ENCODE assay signal across 8 mouse cellular contexts in the genomic region with DNA sequence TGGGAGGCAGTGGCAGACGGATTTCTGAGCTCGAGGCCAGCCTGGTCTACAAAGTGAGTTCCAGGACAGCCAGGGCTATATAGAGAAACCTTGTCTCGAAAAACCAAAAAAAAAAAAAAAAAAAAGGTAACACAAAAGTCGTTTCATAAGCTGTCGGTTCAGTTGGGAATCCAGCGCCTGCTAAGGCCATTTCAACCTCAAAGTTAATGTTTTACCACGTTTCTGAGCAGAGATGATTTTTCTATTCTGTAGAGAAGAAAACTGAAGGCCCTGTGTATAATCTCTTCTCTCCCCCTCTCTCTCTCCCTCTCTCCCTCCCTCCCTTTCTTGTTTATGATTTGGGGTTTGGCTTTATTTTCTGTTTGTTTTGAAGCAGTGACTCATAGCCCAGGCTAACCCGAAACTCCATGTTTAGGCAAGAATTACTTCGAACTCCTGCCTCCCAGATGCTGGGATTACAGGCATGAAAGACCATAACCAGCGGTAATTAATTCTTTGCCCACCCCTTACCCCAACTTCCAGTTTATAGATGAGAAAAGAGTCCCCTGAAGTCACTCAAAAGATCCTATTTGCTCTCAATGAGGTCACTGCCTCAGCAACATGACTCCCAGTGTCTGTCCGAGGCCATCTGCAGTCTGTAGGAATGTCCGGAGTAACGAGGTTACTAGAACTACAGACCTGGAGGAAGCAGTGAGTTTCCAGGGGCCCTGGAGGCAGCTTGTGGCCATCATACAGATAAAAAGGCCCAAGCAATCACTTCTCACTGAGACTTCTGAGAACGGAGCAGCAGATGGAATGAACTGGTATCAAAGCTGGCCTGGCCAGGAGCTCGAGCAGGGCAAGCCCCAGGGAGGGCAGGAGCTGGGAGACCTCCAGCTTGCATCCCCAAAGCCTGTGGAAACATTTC. TPM values are rescaled to one million over a fixed set of nuclear protein-coding genes. Genes with fewer than 3 reads are reported as not detected.
A peak's percentile ranks its signal among the peaks of the same experiment; 100 is the strongest.
DNase-seq lines count a peak whose midpoint lies in the region; ATAC-seq and TF ChIP-seq lines count a peak whose summit lies in the region.

No protein-coding gene starts in this region.

- no peak for TF ChIP-seq EP300 in heart, adult 2 months (IDR thresholded peaks at IDR 0.05; ENCODE audit: insufficient read depth, low read depth, low read length)

- WGBS in heart, adult 2 months: 45% methylated on average over 15 of the region's 15 CpGs
- 34% methylated on average over 15 of the region's 15 CpGs for WGBS in forebrain, postnatal 0 days
- 50% methylated on average over 15 of the region's 15 CpGs for WGBS in macrophage (ENCODE audit: missing documents)

- H3K9ac ChIP-seq in heart, adult 2 months (ENCODE audit: low read depth, low read length): peak overlapping the region; percentile 54; the same call in 1 of the 2 replicates
- no peak overlapping the region for H3K9ac ChIP-seq in forebrain, postnatal 0 days

- no peaks in the 10 kb centered on the region for H3K79me2 ChIP-seq in heart, adult 2 months (replicated peaks; ENCODE audit: control insufficient read depth, insufficient read depth, low read length)
- H3K79me2 ChIP-seq in macrophage (ENCODE audit: inconsistent target): peaks cover 17% of the 10 kb centered on the region

- H3K9me3 ChIP-seq in E14TG2a.4 (ENCODE audit: low read length): no peaks in the 10 kb centered on the region
- H3K9me3 ChIP-seq in forebrain, postnatal 0 days (ENCODE audit: low read length): no peaks in the 10 kb centered on the region

- DNase-seq in heart, adult 2 months: no peak
- DNase-seq in heart, postnatal 14 days: no peak
- no peak for DNase-seq in forebrain, postnatal 0 days
- no peak for DNase-seq in natural killer cell, adult 2 months (ENCODE audit: low spot score in 2 of 2)
- DNase-seq in right cerebral cortex, adult 18-20 months: no peak
- DNase-seq in embryo, embryonic 11 days: no peak

- peak overlapping the region; percentile 98 for H3K27ac ChIP-seq in heart, adult 2 months
- H3K27ac ChIP-seq in forebrain, postnatal 0 days (ENCODE audit: low read depth, low read length): 0 out of 2 replicates have a peak overlapping the region, but pooled peaks have one; percentile 21
- H3K27ac ChIP-seq in macrophage: peak overlapping the region; percentile 88

- peak overlapping the region; percentile 44 for H3K4me3 ChIP-seq in heart, adult 2 months
- H3K4me3 ChIP-seq in E14TG2a.4 (replicated peaks; ENCODE audit: low read length) (peak overlapping the region; percentile 69), macrophage (ENCODE audit: inconsistent target) (peak overlapping the region; percentile 17; the same call in 1 of the 2 replicates)
- H3K4me3 ChIP-seq in forebrain, postnatal 0 days (ENCODE audit: low read depth, low read length): peak overlapping the region; percentile 66

- TF ChIP-seq CTCF in heart, adult 2 months (IDR thresholded peaks at IDR 0.05): no peak
- no peak for TF ChIP-seq CTCF in E14TG2a.4 (conservative IDR thresholded peaks at IDR 0.05; ENCODE audit: low read length)
- TF ChIP-seq CTCF in forebrain, postnatal 0 days (IDR thresholded peaks at IDR 0.05; ENCODE audit: low read depth): no peak

- intact Hi-C loops in heart, adult 2 months (cut with DNase I): loop anchor here (1.0 kb wide), 1 partner anchor 112 kb away; no protein-coding TSS in a partner anchor
- intact Hi-C loops in heart, postnatal 14 days (cut with DNase I): loop anchor here (2.0 kb wide), 1 partner anchor 112 kb away; a partner anchor contains a TSS

- H3K27me3 ChIP-seq in heart, adult 2 months (ENCODE audit: control insufficient read depth, insufficient read depth, low read length): no peaks in the 10 kb centered on the region
- 0 out of 2 replicates have a peak, but pooled peaks cover 2% of the 10 kb centered on the region for H3K27me3 ChIP-seq in E14TG2a.4 (ENCODE audit: insufficient read depth, low read length)
- H3K27me3 ChIP-seq in forebrain, postnatal 0 days (ENCODE audit: insufficient read depth, low read length): no peaks in the 10 kb centered on the region

- H3K4me2 ChIP-seq in forebrain, postnatal 0 days (ENCODE audit: low read depth): peak overlapping the region; percentile 97

- H3K4me1 ChIP-seq in heart, adult 2 months (ENCODE audit: control insufficient read depth, insufficient read depth, low read length): peaks cover 5% of the 10 kb centered on the region
- H3K4me1 ChIP-seq in E14TG2a.4 (replicated peaks; ENCODE audit: low read depth, low read length): peaks cover 50% of the 10 kb centered on the region
- H3K4me1 ChIP-seq in forebrain, postnatal 0 days (ENCODE audit: insufficient read depth): peaks cover 10% of the 10 kb centered on the region; the same call in 1 of the 2 replicates

- H3K36me3 ChIP-seq in heart, adult 2 months (ENCODE audit: control insufficient read depth, insufficient read depth, low read length): no peaks in the 10 kb centered on the region
- H3K36me3 ChIP-seq in E14TG2a.4 (ENCODE audit: insufficient read depth, low read length) (peaks cover 24% of the 10 kb centered on the region), macrophage (ENCODE audit: inconsistent target) (peaks cover 9% of the 10 kb centered on the region; the same call in 1 of the 2 replicates)
- no peaks in the 10 kb centered on the region; the same call in 1 of the 2 replicates for H3K36me3 ChIP-seq in forebrain, postnatal 0 days (ENCODE audit: insufficient read depth)

- no peak for ATAC-seq in forebrain, postnatal 0 days

- TF ChIP-seq POLR2A in heart, adult 2 months (IDR thresholded peaks at IDR 0.05; ENCODE audit: insufficient read depth, low read depth, low read length): no peak

RNA-seq across cellular contexts. Expression of a gene that starts 1.4 kb away (rescaled TPM):
- 100 to 1,000 TPM; 196 to 213 TPM for total RNA-seq in heart, adult 2 months (2021)
- polyA plus RNA-seq in heart, adult 2 months (2012; rRNA removed): 307 and 331 TPM in 2 replicates
- 100 to 1,000 TPM; 163 to 176 TPM for total RNA-seq in heart, postnatal 14 days (2021)
- 96.3 and 114 TPM in 2 replicates for total RNA-seq in forebrain, postnatal 0 days (2014; rRNA removed)
- polyA plus RNA-seq in forebrain, postnatal 0 days (2015; fragmentation: Nextera tagmentation; extraction: Ambion mirVana): 120 and 129 TPM in 2 replicates
- total RNA-seq in macrophage (2018; cell fraction: chromatin; rRNA removed): 10 to 100 TPM; 10.5 to 51.0 (median 31.0) TPM
- 100 to 1,000 TPM in 24 of 26 experiments, 10 to 100 TPM in 2; 96.4 to 143 (median 128) TPM for total RNA-seq in macrophage (2018; cell fraction: cytosol; rRNA removed)
- 10 to 100 TPM; 21.5 to 59.2 (median 42.2) TPM for total RNA-seq in macrophage (2018; cell fraction: nucleus; rRNA removed)
- 110 to 131 TPM (median 120 TPM) in 3 replicates for polyA plus RNA-seq in macrophage (2018)

RNA-seq across cellular contexts. Expression of a gene that starts 15.9 kb away (rescaled TPM):
- total RNA-seq in heart, adult 2 months (2021): under 1 TPM in 1 of 2 experiments, not detected in 1; 0.66 TPM
- polyA plus RNA-seq in heart, adult 2 months (2012; rRNA removed): 0.23 and 0.32 TPM in 2 replicates
- total RNA-seq in heart, postnatal 14 days (2021): under 1 TPM in 1 of 2 experiments, not detected in 1; 0.29 TPM
- total RNA-seq in forebrain, postnatal 0 days (2014; rRNA removed): 306 and 418 TPM in 2 replicates
- polyA plus RNA-seq in forebrain, postnatal 0 days (2015; fragmentation: Nextera tagmentation; extraction: Ambion mirVana): 118 and 121 TPM in 2 replicates
- total RNA-seq in macrophage (2018; cell fraction: chromatin; rRNA removed): 1 to 10 TPM in 23 of 26 experiments, under 1 TPM in 3; 0.71 to 4.2 (median 1.9) TPM
- total RNA-seq in macrophage (2018; cell fraction: cytosol; rRNA removed): 1 to 10 TPM in 3 of 26 experiments, under 1 TPM in 23; 0.38 to 1.6 (median 0.54) TPM
- 1 to 10 TPM in 6 of 26 experiments, under 1 TPM in 9, not detected in 11; 0.33 to 4.6 (median 0.92) TPM for total RNA-seq in macrophage (2018; cell fraction: nucleus; rRNA removed)
- 0.12 to 1.0 TPM (median 0.30 TPM) in 3 replicates for polyA plus RNA-seq in macrophage (2018)

RNA-seq across cellular contexts. Expression of a gene that starts 21.0 kb away (rescaled TPM):
- total RNA-seq in heart, adult 2 months (2021): 10 to 100 TPM; 83.4 to 86.9 TPM
- 118 and 119 TPM in 2 replicates for polyA plus RNA-seq in heart, adult 2 months (2012; rRNA removed)
- 100 to 1,000 TPM; 130 to 136 TPM for total RNA-seq in heart, postnatal 14 days (2021)
- 49.5 and 66.2 TPM in 2 replicates for total RNA-seq in forebrain, postnatal 0 days (2014; rRNA removed)
- polyA plus RNA-seq in forebrain, postnatal 0 days (2015; fragmentation: Nextera tagmentation; extraction: Ambion mirVana): 72.3 and 86.6 TPM in 2 replicates
- 1,000 to 10,000 TPM in 12 of 26 experiments, 100 to 1,000 TPM in 14; 345 to 1,522 (median 924) TPM for total RNA-seq in macrophage (2018; cell fraction: chromatin; rRNA removed)
- total RNA-seq in macrophage (2018; cell fraction: cytosol; rRNA removed): 1,000 to 10,000 TPM; 1,882 to 3,575 (median 2,639) TPM
- total RNA-seq in macrophage (2018; cell fraction: nucleus; rRNA removed): 1,000 to 10,000 TPM; 1,350 to 6,127 (median 3,859) TPM
- polyA plus RNA-seq in macrophage (2018): 2,366 to 2,992 TPM (median 2,461 TPM) in 3 replicates

RNA-seq across cellular contexts. Expression of a gene that starts 38.3 kb away (rescaled TPM):
- 1 to 10 TPM; 3.8 to 3.9 TPM for total RNA-seq in heart, adult 2 months (2021)
- 7.7 and 8.3 TPM in 2 replicates for polyA plus RNA-seq in heart, adult 2 months (2012; rRNA removed)
- 10 to 100 TPM; 10.5 to 11.4 TPM for total RNA-seq in heart, postnatal 14 days (2021)
- total RNA-seq in forebrain, postnatal 0 days (2014; rRNA removed): 351 and 361 TPM in 2 replicates
- polyA plus RNA-seq in forebrain, postnatal 0 days (2015; fragmentation: Nextera tagmentation; extraction: Ambion mirVana): 26.2 and 26.9 TPM in 2 replicates
- 1 to 10 TPM in 1 of 26 experiments, not detected in 25; 1.6 TPM for total RNA-seq in macrophage (2018; cell fraction: chromatin; rRNA removed)
- total RNA-seq in macrophage (2018; cell fraction: cytosol; rRNA removed): under 1 TPM in 14 of 26 experiments, not detected in 12; 0.03 to 0.24 (median 0.08) TPM
- total RNA-seq in macrophage (2018; cell fraction: nucleus; rRNA removed): under 1 TPM in 5 of 26 experiments, not detected in 21; 0.17 to 0.82 (median 0.22) TPM
- polyA plus RNA-seq in macrophage (2018): not detected in 3 replicates

RNA-seq across cellular contexts. Expression of a gene that starts 43.1 kb away (rescaled TPM):
- 10 to 100 TPM in 1 of 2 experiments, under 1 TPM in 1; 0.42 to 10.3 TPM for total RNA-seq in heart, adult 2 months (2021)
- 0.91 and 4.4 TPM in 2 replicates for polyA plus RNA-seq in heart, adult 2 months (2012; rRNA removed)
- 10 to 100 TPM; 22.7 to 23.0 TPM for total RNA-seq in heart, postnatal 14 days (2021)
- total RNA-seq in forebrain, postnatal 0 days (2014; rRNA removed): 0.24 and 1.2 TPM in 2 replicates
- 0.50 and 0.68 TPM in 2 replicates for polyA plus RNA-seq in forebrain, postnatal 0 days (2015; fragmentation: Nextera tagmentation; extraction: Ambion mirVana)
- not detected for total RNA-seq in macrophage (2018; cell fraction: chromatin; rRNA removed)
- not detected for total RNA-seq in macrophage (2018; cell fraction: cytosol; rRNA removed)
- total RNA-seq in macrophage (2018; cell fraction: nucleus; rRNA removed): not detected
- not detected in 3 replicates for polyA plus RNA-seq in macrophage (2018)

Comparison
In these comparisons a context has a peak if more than half of its experiments do, and no peak if none do; other contexts are left out.
1. H3K27ac ChIP-seq: peak in every context shown above with its lines; median percentile 98 in heart, adult 2 months; 88 in macrophage; 21 in forebrain, postnatal 0 days.
2. H3K4me3 ChIP-seq: peak in every context shown above with its lines; median percentile 69 in E14TG2a.4; 66 in forebrain, postnatal 0 days; 44 in heart, adult 2 months; 17 in macrophage.
3. RNA of a gene that starts 15.9 kb away (total RNA-seq): 306 to 418 TPM in forebrain, postnatal 0 days; 0.66 TPM in heart, adult 2 months and 0.29 TPM in heart, postnatal 14 days; every median in the first group is over 100 times any median in the second.